Mouse (Mus musculus) c-Kit-positive CD71-positive TER-119-positive erythroid progenitor cells, embryonic 14.5 days (primary cell): Measurements from ENCODE around the gene Git1.
"Not testable (repeated sequence)": the region's sequence is repeated elsewhere in the genome, so short reads cannot be mapped to it uniquely, and the experiment has no call there.

Experiments
- DNase-seq: peaks from one replicate; pipeline ENCODE4 v3.0.0-alpha.2; 2013; ENCODE audit warnings: low spot score

Gene Git1

DNA sequence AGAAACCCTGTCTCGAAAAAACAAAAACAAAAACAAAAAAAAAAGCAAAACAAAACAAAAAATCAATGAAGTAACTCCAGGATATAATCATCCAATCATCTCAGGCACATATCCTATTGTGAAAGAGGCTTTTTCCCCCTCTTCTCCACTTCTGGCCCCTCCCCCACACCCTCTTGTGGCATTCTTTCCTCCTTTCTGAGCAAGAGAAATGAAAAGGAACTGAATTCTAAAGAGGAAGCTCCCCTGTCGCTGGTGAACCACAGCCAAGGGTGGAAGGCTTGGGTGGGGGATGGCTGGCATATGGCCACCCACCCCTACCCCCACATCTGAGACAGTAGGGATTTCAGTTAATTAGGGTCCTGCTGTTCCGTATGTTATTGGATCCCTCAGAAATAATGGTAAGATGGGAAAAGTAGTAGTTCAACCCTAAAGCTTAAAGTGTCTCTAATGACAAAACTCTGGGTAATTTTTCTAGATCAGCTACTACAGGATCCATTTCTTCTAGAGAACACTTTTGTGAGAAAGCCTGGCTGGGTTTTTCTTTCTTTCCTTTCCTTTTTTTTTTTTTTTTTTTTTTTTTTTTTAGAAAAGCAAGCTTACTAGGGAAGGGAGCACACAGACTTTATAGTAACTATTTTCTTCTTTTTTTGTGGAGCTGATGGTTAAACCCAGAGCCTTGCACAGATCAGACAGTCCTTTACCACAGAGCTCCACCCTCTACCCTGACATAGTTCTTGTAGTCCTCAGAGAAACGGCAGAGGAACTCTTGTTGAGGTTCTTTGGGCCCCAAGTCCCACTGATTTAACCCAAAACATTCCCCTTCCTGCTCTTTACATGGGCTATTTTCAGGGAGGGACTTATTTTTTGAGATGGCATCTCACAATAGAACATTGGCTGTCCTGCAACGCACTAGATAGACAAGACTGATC lies 27.5 kb downstream of the Git1 start:
- no peak for DNase-seq

DNA sequence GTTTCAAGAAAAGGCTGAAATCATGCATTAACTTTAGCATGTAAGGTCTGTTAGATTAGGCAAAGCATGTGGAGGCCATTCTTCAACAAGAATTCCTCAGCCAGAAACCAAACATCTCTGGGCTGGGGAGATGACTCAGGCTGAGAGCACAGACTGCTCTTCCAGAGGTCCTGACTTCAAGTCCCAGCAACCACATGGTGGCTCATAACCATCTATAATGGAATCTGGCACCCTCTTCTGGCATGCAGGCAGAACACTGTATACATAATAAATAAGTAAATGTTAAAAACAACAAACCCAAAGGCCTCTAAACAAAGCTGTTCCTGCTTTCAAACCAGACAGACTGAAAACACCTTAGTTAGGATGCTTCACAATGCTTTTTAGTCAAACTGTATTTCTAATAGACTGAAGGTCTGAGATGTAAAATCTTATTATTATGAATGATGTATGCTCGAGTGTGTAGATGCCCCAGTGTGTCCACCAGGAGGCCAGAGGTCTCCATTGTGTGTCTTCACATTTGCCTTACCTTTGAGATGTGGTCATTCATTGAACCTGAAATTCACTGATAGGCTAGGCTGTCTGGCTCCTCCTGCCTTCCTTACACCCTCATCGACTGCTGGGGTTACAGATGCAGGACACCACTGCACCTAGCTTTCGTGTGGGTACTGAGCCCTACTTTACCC lies 32.6 kb downstream of the Git1 start:
- no peak for DNase-seq

- DNase-seq: not testable (repeated sequence)
Observed at GRCm38 (mm10) chr11:77528420-77528819, 35.1 kb downstream of the Git1 start.

DNA sequence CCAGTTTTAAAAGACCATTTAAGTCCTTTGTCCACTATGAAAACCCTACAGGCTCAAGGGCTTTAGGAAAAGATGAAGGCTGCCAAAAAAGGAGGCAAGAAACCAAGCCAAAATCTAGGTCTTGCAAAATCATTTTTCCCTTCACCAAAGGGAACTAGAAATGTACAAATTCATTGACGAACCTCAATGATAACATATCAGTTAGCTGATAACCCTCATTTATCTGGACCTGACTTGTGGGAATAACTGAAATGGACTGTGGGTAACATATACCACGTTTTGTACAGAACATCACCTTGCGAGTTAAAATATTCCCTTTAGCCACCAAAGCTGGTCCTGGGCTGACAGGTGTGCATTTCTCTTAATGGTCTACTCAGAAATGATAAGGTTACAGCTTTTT lies 36.3 kb downstream of the Git1 start:
- DNase-seq: no peak

DNA sequence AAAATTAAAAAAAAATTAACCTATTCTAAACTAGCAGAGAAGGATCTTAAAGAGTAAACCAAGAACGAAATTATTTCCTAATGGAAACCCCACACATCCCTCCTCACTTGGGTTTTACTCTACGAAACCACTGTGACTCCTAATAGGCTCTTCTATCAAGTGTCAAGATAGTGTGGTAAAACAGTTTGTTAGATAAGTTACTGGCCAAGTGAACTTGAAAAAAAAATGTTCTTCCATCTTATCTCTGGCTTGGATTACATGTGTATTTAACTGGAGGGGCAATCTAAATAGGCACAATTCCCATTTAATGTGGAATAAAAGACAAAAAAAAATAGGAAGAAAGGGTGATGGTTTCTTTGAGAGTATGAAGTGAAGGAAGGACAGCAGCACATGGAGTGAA lies 37.5 kb downstream of the Git1 start:
- DNase-seq: no peak

- DNase-seq: no peak
Observed at GRCm38 (mm10) chr11:77532202-77532846, 39.0 kb downstream of the Git1 start.

DNA sequence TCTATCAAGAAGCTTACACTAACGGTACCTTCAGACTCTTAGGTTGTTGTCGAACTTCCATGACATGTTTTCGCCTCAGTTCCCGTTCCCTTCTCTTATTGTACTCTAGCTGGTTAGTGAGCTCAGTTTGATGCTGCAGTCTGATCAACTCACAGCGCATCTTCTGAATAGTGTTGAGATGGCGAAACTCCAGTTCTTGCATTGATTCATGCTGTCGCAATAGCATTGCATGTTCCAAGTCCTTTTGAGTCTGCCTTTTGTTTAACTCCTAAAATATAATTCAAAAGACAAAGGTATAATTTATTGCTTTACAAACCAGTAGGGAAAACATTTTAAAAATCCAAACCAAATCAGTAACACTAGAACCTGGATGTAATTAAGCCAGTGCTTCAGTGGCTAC lies 51.9 kb downstream of the Git1 start:
- no peak for DNase-seq
